Mouse (Mus musculus) small intestine, adult 2 months (tissue): Measurements from ENCODE around the gene Atp7b. TPM values are rescaled to one million over a fixed set of nuclear protein-coding genes. Genes with fewer than 3 reads are reported as not detected.
A peak's percentile ranks its signal among the peaks of the same experiment; 100 is the strongest.

Experiments
- H3K27ac ChIP-seq: fragments of 200-500 bp; 2 replicates; pipeline ENCODE4 v1.5.1; 2012; ENCODE audit warnings: low read depth, low read length, control low read depth, inconsistent platforms; ENCODE audit not compliant: insufficient read depth
- H3K27me3 ChIP-seq: fragments of 200-500 bp; 2 replicates; pipeline ENCODE4 v1.6.1; 2012; ENCODE audit warnings: mild to moderate bottlenecking, moderate library complexity, low read length, inconsistent platforms; ENCODE audit not compliant: control insufficient read depth, insufficient read depth
- H3K36me3 ChIP-seq: fragments of 200-500 bp; 2 replicates; pipeline ENCODE4 v1.6.1; 2012; ENCODE audit warnings: mild to moderate bottlenecking, low read length, control low read depth, inconsistent platforms; ENCODE audit not compliant: control insufficient read depth, insufficient read depth
- H3K4me1 ChIP-seq: fragments of 200-500 bp; 2 replicates; pipeline ENCODE4 v1.6.1; 2012; ENCODE audit warnings: low read length, inconsistent platforms, mixed read lengths; ENCODE audit not compliant: control insufficient read depth, insufficient read depth, insufficient read length
- H3K4me3 ChIP-seq: fragments of 200-500 bp; 2 replicates; pipeline ENCODE4 v1.5.1; 2012; ENCODE audit warnings: low read depth, mild to moderate bottlenecking, control low read depth, inconsistent platforms, low read length, moderate library complexity
- CTCF ChIP-seq: fragments of 200-500 bp; IDR thresholded peaks from 2 replicates; pipeline ENCODE4 v1.5.1; 2012; ENCODE audit warnings: low read depth, mild to moderate bottlenecking, control low read depth, inconsistent platforms, low read length, moderate library complexity, mixed read lengths; ENCODE audit not compliant: insufficient replicate concordance, insufficient read length; ENCODE audit errors: extremely low read depth
- POLR2A ChIP-seq: fragments of 200-500 bp; IDR thresholded peaks from 2 replicates; pipeline ENCODE4 v1.6.1; 2012; ENCODE audit warnings: low read depth, mild to moderate bottlenecking, control low read depth, inconsistent platforms, low read length, moderate library complexity
- WGBS: fragments of 180-500 bp; shearing (Covaris S2); methylation state at CpG from one replicate; pipeline ENCODE4 v1.1.7; 2018; 5-methylcytosine and 5-hydroxymethylcytosine counted together
- polyA plus RNA-seq: library from polyadenylated mRNA; depleted of rRNA; stranded (reverse); fragments of >200 nt; gene quantifications from 2 replicates; pipeline ENCODE4 v1.2.3, GENCODE M21; 2012

The Atp7b gene
- polyA plus RNA-seq, 1 experiment = 5.7 TPM

- H3K36me3 ChIP-seq = peaks cover 5% of the 10 kb centered on the region; the same call in 1 of the 2 replicates
- WGBS = 79% methylated on average over 6 of the region's 6 CpGs
- H3K4me3 ChIP-seq = no peak overlapping the region
- no peak overlapping the region for H3K27ac ChIP-seq
- no peaks in the 10 kb centered on the region for H3K27me3 ChIP-seq
- TF ChIP-seq POLR2A (no peak), CTCF (no peak)
- no peaks in the 10 kb centered on the region for H3K4me1 ChIP-seq
Measured at GRCm38 (mm10) chr8:22006423-22006822, 53.7 kb downstream of the Atp7b start.

GRCm38 (mm10) chr8:22004750-22005522 is 55.2 kb downstream of the Atp7b start:
- Histone ChIP-seq H3K27ac (no peak overlapping the region), H3K27me3 (no peaks in the 10 kb centered on the region), H3K4me3 (no peak overlapping the region), H3K4me1 (no peaks in the 10 kb centered on the region), H3K36me3 (peaks cover 2% of the 10 kb centered on the region; the same call in 1 of the 2 replicates)
- WGBS = 85% methylated on average over 14 of the region's 14 CpGs
- TF ChIP-seq POLR2A (no peak), CTCF (no peak)

- WGBS = 56% methylated on average over 3 of the region's 3 CpGs
- no peak overlapping the region for H3K27ac ChIP-seq
- peaks cover 2% of the 10 kb centered on the region for H3K36me3 ChIP-seq
- no peak for TF ChIP-seq POLR2A
- TF ChIP-seq CTCF = no peak
- no peak overlapping the region for H3K4me3 ChIP-seq
- H3K4me1 ChIP-seq = no peaks in the 10 kb centered on the region
- H3K27me3 ChIP-seq = no peaks in the 10 kb centered on the region
Measured at GRCm38 (mm10) chr8:21995181-21995580, 64.9 kb downstream of the Atp7b start.

GRCm38 (mm10) chr8:21992184-21992583 is 67.9 kb downstream of the Atp7b start:
- Histone ChIP-seq H3K27ac (no peak overlapping the region), H3K27me3 (no peaks in the 10 kb centered on the region), H3K36me3 (peaks cover 2% of the 10 kb centered on the region), H3K4me1 (no peaks in the 10 kb centered on the region), H3K4me3 (no peak overlapping the region)
- WGBS = 22% methylated on average over 6 of the region's 6 CpGs
- TF ChIP-seq POLR2A (no peak), CTCF (peak; percentile 73; the same call in 1 of the 2 replicates)

- TF ChIP-seq CTCF (no peak), POLR2A (no peak)
- 54% methylated on average over 8 of the region's 8 CpGs for WGBS
- no peaks in the 10 kb centered on the region for H3K27me3 ChIP-seq
- no peak overlapping the region for H3K4me3 ChIP-seq
- no peaks in the 10 kb centered on the region for H3K36me3 ChIP-seq
- no peaks in the 10 kb centered on the region for H3K4me1 ChIP-seq
- no peak overlapping the region for H3K27ac ChIP-seq
Measured at GRCm38 (mm10) chr8:21981664-21982337, 78.3 kb downstream of the Atp7b start.

- Histone ChIP-seq H3K27me3 (no peaks in the 10 kb centered on the region), H3K4me1 (no peaks in the 10 kb centered on the region), H3K27ac (no peak overlapping the region), H3K36me3 (no peaks in the 10 kb centered on the region), H3K4me3 (no peak overlapping the region)
- TF ChIP-seq CTCF (no peak), POLR2A (no peak)
- 73% methylated on average over 4 of the region's 4 CpGs for WGBS
Measured at GRCm38 (mm10) chr8:21978193-21978592, 81.9 kb downstream of the Atp7b start.

GRCm38 (mm10) chr8:21969475-21969874 is 90.6 kb downstream of the Atp7b start, which contains the start of gene Ccdc70:
Gene Ccdc70 (plus strand): TSS chr8:21969775.
- no peak for TF ChIP-seq CTCF
- WGBS = 59% methylated on average over 3 of the region's 3 CpGs
- no peaks in the 10 kb centered on the region for H3K36me3 ChIP-seq
- H3K27ac ChIP-seq = no peak within 1 kb of the TSS
- H3K27me3 ChIP-seq = no peaks in the 10 kb centered on the region
- no peak within 1 kb of the TSS for H3K4me3 ChIP-seq
- H3K4me1 ChIP-seq = no peaks in the 10 kb centered on the region
